Mouse (Mus musculus): ENCODE data around the gene Cyp2u1.
"Not testable (repeated sequence)": the region's sequence is repeated elsewhere in the genome, so short reads cannot be mapped to it uniquely, and the experiment has no call there.

The Cyp2u1 gene

GRCm38 (mm10) chr3:131302452-131303319 lies at the start of gene Cyp2u1:
Gene Cyp2u1 (minus strand): TSS chr3:131303227.
- peak; percentile 93 to 96 for DNase-seq

- no peak for DNase-seq
Measured at GRCm38 (mm10) chr3:131350539-131350938, 47.5 kb upstream of the Cyp2u1 start.

GRCm38 (mm10) chr3:131349013-131349412 lies 46.0 kb upstream of the Cyp2u1 start:
- DNase-seq, result no peak

GRCm38 (mm10) chr3:131348579-131348950 lies 45.5 kb upstream of the Cyp2u1 start:
- no peak for DNase-seq

GRCm38 (mm10) chr3:131347831-131348578 lies 45.0 kb upstream of the Cyp2u1 start:
- DNase-seq, result peak in 1 of 2 experiments; percentile 28

GRCm38 (mm10) chr3:131345903-131346302 lies 42.9 kb upstream of the Cyp2u1 start:
- no peak for DNase-seq

GRCm38 (mm10) chr3:131343311-131343710 lies 40.3 kb upstream of the Cyp2u1 start:
- DNase-seq, result no peak

GRCm38 (mm10) chr3:131340885-131341284 lies 37.9 kb upstream of the Cyp2u1 start:
- DNase-seq, result no peak

GRCm38 (mm10) chr3:131339280-131339679 lies 36.3 kb upstream of the Cyp2u1 start:
- peak in 1 of 2 experiments; percentile 26 for DNase-seq

- not testable (repeated sequence) for DNase-seq
Measured at GRCm38 (mm10) chr3:131337749-131338148, 34.7 kb upstream of the Cyp2u1 start.

- no peak for DNase-seq
Measured at GRCm38 (mm10) chr3:131336629-131337028, 33.6 kb upstream of the Cyp2u1 start.

- DNase-seq, result no peak
Measured at GRCm38 (mm10) chr3:131335117-131335547, 32.1 kb upstream of the Cyp2u1 start.

- DNase-seq, result no peak
Measured at GRCm38 (mm10) chr3:131327189-131327588, 24.2 kb upstream of the Cyp2u1 start.

GRCm38 (mm10) chr3:131326637-131327036 lies 23.6 kb upstream of the Cyp2u1 start:
- no peak for DNase-seq

GRCm38 (mm10) chr3:131322081-131322815 lies 19.2 kb upstream of the Cyp2u1 start:
- no peak for DNase-seq

- DNase-seq, result peak; percentile 79 to 91
Measured at GRCm38 (mm10) chr3:131320184-131320583, 17.2 kb upstream of the Cyp2u1 start.

GRCm38 (mm10) chr3:131318211-131318610 lies 15.2 kb upstream of the Cyp2u1 start:
- no peak for DNase-seq

GRCm38 (mm10) chr3:131317126-131317525 lies 14.1 kb upstream of the Cyp2u1 start:
- DNase-seq, result no peak

GRCm38 (mm10) chr3:131315957-131316510 lies 13.0 kb upstream of the Cyp2u1 start:
- no peak for DNase-seq

- no peak for DNase-seq
Measured at GRCm38 (mm10) chr3:131312340-131312739, 9.3 kb upstream of the Cyp2u1 start.

GRCm38 (mm10) chr3:131310572-131310971 lies 7.5 kb upstream of the Cyp2u1 start:
- DNase-seq, result no peak

- no peak for DNase-seq
Measured at GRCm38 (mm10) chr3:131307811-131308210, 4.8 kb upstream of the Cyp2u1 start.

- no peak for DNase-seq
Measured at GRCm38 (mm10) chr3:131306255-131306654, 3.2 kb upstream of the Cyp2u1 start.

Data from cerebellum, postnatal 25 days (tissue).